Mouse (Mus musculus) right cerebral cortex, postnatal 4 days (tissue): ENCODE measurements around the gene Hexb.

Experiments used
- DNase-seq: peaks from one replicate; pipeline ENCODE4 v3.0.0-alpha.2; 2022

Gene Hexb

GRCm38 (mm10) chr13:97197932-97198562 lies at the start of gene Hexb:
Gene Hexb (minus strand): TSS chr13:97198357.
- DNase-seq: peak; percentile 70

- no peak for DNase-seq
Measured at GRCm38 (mm10) chr13:97247754-97248153, 49.6 kb upstream of the Hexb start.

GRCm38 (mm10) chr13:97246217-97246616 lies 48.1 kb upstream of the Hexb start:
- DNase-seq: no peak

GRCm38 (mm10) chr13:97245157-97245556 lies 47.0 kb upstream of the Hexb start:
- no peak for DNase-seq

- no peak for DNase-seq
Measured at GRCm38 (mm10) chr13:97244712-97245105, 46.6 kb upstream of the Hexb start.

GRCm38 (mm10) chr13:97243962-97244711 lies 46.0 kb upstream of the Hexb start:
- DNase-seq: no peak

- no peak for DNase-seq
Measured at GRCm38 (mm10) chr13:97242716-97243115, 44.6 kb upstream of the Hexb start.

GRCm38 (mm10) chr13:97241787-97242280 lies 43.7 kb upstream of the Hexb start:
- no peak for DNase-seq

GRCm38 (mm10) chr13:97240965-97241786 lies 43.0 kb upstream of the Hexb start, which contains the start of gene Enc1:
Gene Enc1 (plus strand): TSS chr13:97241105.
- DNase-seq: peak; percentile 88

- peak; percentile 74 for DNase-seq
Measured at GRCm38 (mm10) chr13:97240279-97240964, 42.3 kb upstream of the Hexb start.

- no peak for DNase-seq
Measured at GRCm38 (mm10) chr13:97239343-97240180, 41.4 kb upstream of the Hexb start.

GRCm38 (mm10) chr13:97238181-97238981 lies 40.2 kb upstream of the Hexb start:
- DNase-seq: no peak

GRCm38 (mm10) chr13:97237700-97238099 lies 39.5 kb upstream of the Hexb start:
- DNase-seq: no peak

GRCm38 (mm10) chr13:97235911-97236310 lies 37.8 kb upstream of the Hexb start:
- DNase-seq: no peak

GRCm38 (mm10) chr13:97234785-97235417 lies 36.7 kb upstream of the Hexb start:
- DNase-seq: peak; percentile 94

GRCm38 (mm10) chr13:97233092-97233491 lies 34.9 kb upstream of the Hexb start:
- DNase-seq: no peak

GRCm38 (mm10) chr13:97230101-97230500 lies 31.9 kb upstream of the Hexb start:
- no peak for DNase-seq

- DNase-seq: no peak
Measured at GRCm38 (mm10) chr13:97227795-97228194, 29.6 kb upstream of the Hexb start.

- DNase-seq: no peak
Measured at GRCm38 (mm10) chr13:97225130-97225529, 27.0 kb upstream of the Hexb start.

GRCm38 (mm10) chr13:97224341-97224982 lies 26.3 kb upstream of the Hexb start:
- DNase-seq: no peak
